Mouse (Mus musculus) MEL (cell line): ENCODE measurements around the gene Cipc. TPM values are rescaled to one million over a fixed set of nuclear protein-coding genes. Genes with fewer than 3 reads are reported as not detected.

Experiments
- DNase-seq: peaks from one replicate; pipeline ENCODE4 v3.0.0; 2011; ENCODE audit warnings: low read depth, low spot score
- H3K27ac ChIP-seq: 2 replicates; pipeline ENCODE4 v1.5.1; 2012; ENCODE audit warnings: low read depth, mild to moderate bottlenecking, control low read depth, low read length, moderate library complexity; ENCODE audit not compliant: control insufficient read depth
- H3K27me3 ChIP-seq, 2 experiments: fragments of 150-350 bp in 1 of 2; sonication (generic) in 1 of 2; 2 replicates each; pipeline ENCODE4 v1.6.1; 2012; ENCODE audit warnings: low read length in 2 of 2, mild to moderate bottlenecking in 2 of 2, improper control_type of control experiment in 1 of 2, moderate library complexity in 1 of 2; ENCODE audit not compliant: insufficient read depth in 2 of 2, control insufficient read depth in 1 of 2
- H3K36me3 ChIP-seq, 2 experiments: 2 replicates each; pipeline ENCODE4 v1.6.1; 2012 to 2014; ENCODE audit warnings: low read length in 2 of 2, improper control_type of control experiment in 1 of 2, inconsistent platforms in 1 of 2, mild to moderate bottlenecking in 1 of 2; ENCODE audit not compliant: insufficient read depth in 2 of 2, control insufficient read depth in 1 of 2
- H3K4me1 ChIP-seq, 2 experiments: fragments of 150-350 bp in 1 of 2; sonication (generic) in 1 of 2; 2 replicates each; pipeline ENCODE4 v1.6.1; 2012; ENCODE audit warnings: low read length in 2 of 2, improper control_type of control experiment in 1 of 2, mild to moderate bottlenecking in 1 of 2; ENCODE audit not compliant: insufficient read depth in 2 of 2, control insufficient read depth in 1 of 2
- H3K4me3 ChIP-seq, 2 experiments: fragments of 150-350 bp in 1 of 2; sonication (generic) in 1 of 2; 2 replicates each; pipeline ENCODE4 v1.5.1; 2012; ENCODE audit warnings: low read depth in 2 of 2, low read length in 2 of 2, mild to moderate bottlenecking in 2 of 2, moderate library complexity in 2 of 2, control low read depth in 1 of 2, improper control_type of control experiment in 1 of 2; ENCODE audit not compliant: control insufficient read depth in 1 of 2, insufficient read depth in 1 of 2
- H3K79me2 ChIP-seq: 2 replicates; pipeline ENCODE4 v1.6.1; 2012; ENCODE audit warnings: mild to moderate bottlenecking, low read length, moderate library complexity; ENCODE audit not compliant: control insufficient read depth, poor library complexity, insufficient read depth
- H3K9ac ChIP-seq: 2 replicates; pipeline ENCODE4 v1.6.1; 2012; ENCODE audit warnings: low read depth, mild to moderate bottlenecking, control low read depth, low read length, moderate library complexity; ENCODE audit not compliant: control insufficient read depth, poor library complexity, severe bottlenecking
- H3K9me3 ChIP-seq: fragments of 150-350 bp; sonication (generic); replicated peaks from 2 replicates; pipeline ENCODE4 v1.6.1; 2012; ENCODE audit warnings: mild to moderate bottlenecking, low read length, improper control_type of control experiment, moderate library complexity; ENCODE audit not compliant: insufficient read depth
- CTCF ChIP-seq, 3 experiments: IDR thresholded peaks in 2 of 3; conservative IDR thresholded peaks in 1 of 3; 2 replicates each; pipeline ENCODE4 v1.5.1; 2011 to 2012; ENCODE audit warnings: low read length in 3 of 3, low read depth in 2 of 3, mild to moderate bottlenecking in 2 of 3, improper control_type of control experiment in 1 of 3, inconsistent platforms in 1 of 3, mixed read lengths in 1 of 3, moderate library complexity in 1 of 3; ENCODE audit not compliant: control insufficient read depth in 1 of 3, insufficient read depth in 1 of 3, poor library complexity in 1 of 3, severe bottlenecking in 1 of 3
- E2F4 ChIP-seq: IDR thresholded peaks from 2 replicates; pipeline ENCODE4 v1.6.1; 2011; ENCODE audit warnings: low read depth, low read length, improper control_type of control experiment, borderline replicate concordance
- EP300 ChIP-seq, 2 experiments: IDR thresholded peaks; 2 replicates each; pipeline ENCODE4 v1.6.1; 2011; ENCODE audit warnings: improper control_type of control experiment in 2 of 2, low read length in 2 of 2, low read depth in 1 of 2, mild to moderate bottlenecking in 1 of 2
- ETS1 ChIP-seq: IDR thresholded peaks from 2 replicates; pipeline ENCODE4 v1.6.1; 2012; ENCODE audit warnings: low read depth, mild to moderate bottlenecking, inconsistent platforms, low read length, improper control_type of control experiment, moderate library complexity
- GATA1 ChIP-seq: IDR thresholded peaks from 2 replicates; pipeline ENCODE4 v1.6.1; 2011; ENCODE audit warnings: low read depth, low read length, improper control_type of control experiment
- JUND ChIP-seq: IDR thresholded peaks from 2 replicates; pipeline ENCODE4 v1.6.1; 2011; ENCODE audit warnings: low read depth, mild to moderate bottlenecking, improper control_type of control experiment, low read length
- KAT2A ChIP-seq: conservative IDR thresholded peaks from 2 replicates; pipeline ENCODE4 v1.6.1; 2012; ENCODE audit warnings: low read depth, low read length, improper control_type of control experiment, inconsistent platforms
- MYB ChIP-seq: IDR thresholded peaks from 2 replicates; pipeline ENCODE4 v1.6.1; 2011; ENCODE audit warnings: mild to moderate bottlenecking, low read depth, low read length, improper control_type of control experiment
- NRF1 ChIP-seq: IDR thresholded peaks from 2 replicates; pipeline ENCODE4 v1.6.1; 2014; ENCODE audit warnings: low read depth, mild to moderate bottlenecking, inconsistent platforms, low read length, improper control_type of control experiment, moderate library complexity; ENCODE audit not compliant: poor library complexity, insufficient read depth, severe bottlenecking
- POLR2A ChIP-seq, 2 experiments: IDR thresholded peaks; 2 replicates each; pipeline ENCODE4 v1.6.1; 2011 to 2012; ENCODE audit warnings: low read length in 2 of 2, mild to moderate bottlenecking in 2 of 2, control low read depth in 1 of 2, improper control_type of control experiment in 1 of 2, low read depth in 1 of 2, moderate library complexity in 1 of 2; ENCODE audit not compliant: control insufficient read depth in 1 of 2, insufficient read depth in 1 of 2, poor library complexity in 1 of 2
- POLR2AphosphoS2 ChIP-seq: IDR thresholded peaks from 2 replicates; pipeline ENCODE4 v1.6.1; 2011; ENCODE audit warnings: low read length, improper control_type of control experiment
- POLR2AphosphoS5 ChIP-seq: IDR thresholded peaks from 2 replicates; pipeline ENCODE4 v1.6.1; 2012; ENCODE audit warnings: low read depth, borderline replicate concordance, mild to moderate bottlenecking, inconsistent platforms, low read length, moderate library complexity, mixed read lengths
- RAD21 ChIP-seq: IDR thresholded peaks from 2 replicates; pipeline ENCODE4 v1.6.1; 2011; ENCODE audit warnings: mild to moderate bottlenecking, low read depth, low read length, improper control_type of control experiment
- RCOR1 ChIP-seq: IDR thresholded peaks from 2 replicates; pipeline ENCODE4 v1.6.1; 2012; ENCODE audit warnings: low read depth, mild to moderate bottlenecking, inconsistent platforms, low read length, improper control_type of control experiment
- SIN3A ChIP-seq: IDR thresholded peaks from 2 replicates; pipeline ENCODE4 v1.6.1; 2012; ENCODE audit warnings: low read length, improper control_type of control experiment, inconsistent platforms
- SMC3 ChIP-seq: IDR thresholded peaks from 2 replicates; pipeline ENCODE4 v1.6.1; 2011; ENCODE audit warnings: low read depth, low read length, improper control_type of control experiment
- TBP ChIP-seq: IDR thresholded peaks from 2 replicates; pipeline ENCODE4 v1.8.0; 2011; ENCODE audit warnings: low read depth, low read length, improper control_type of control experiment
- TCF12 ChIP-seq: IDR thresholded peaks from 2 replicates; pipeline ENCODE4 v1.6.1; 2014; ENCODE audit warnings: low read depth, mild to moderate bottlenecking, inconsistent platforms, low read length, improper control_type of control experiment, moderate library complexity
- USF1 ChIP-seq: IDR thresholded peaks from 2 replicates; pipeline ENCODE4 v1.6.1; 2014; ENCODE audit warnings: low read depth, mild to moderate bottlenecking, inconsistent platforms, low read length, improper control_type of control experiment, moderate library complexity
- ZC3H11A ChIP-seq: IDR thresholded peaks from 2 replicates; pipeline ENCODE4 v1.6.1; 2012; ENCODE audit warnings: low read depth, mild to moderate bottlenecking, inconsistent platforms, low read length, improper control_type of control experiment
- ZKSCAN1 ChIP-seq: IDR thresholded peaks from 2 replicates; pipeline ENCODE4 v1.6.1; 2012; ENCODE audit warnings: low read depth, mild to moderate bottlenecking, inconsistent platforms, low read length, improper control_type of control experiment, moderate library complexity
- ZMIZ1 ChIP-seq: IDR thresholded peaks from 2 replicates; pipeline ENCODE4 v1.6.1; 2012; ENCODE audit warnings: low read depth, mild to moderate bottlenecking, inconsistent platforms, low read length, improper control_type of control experiment, moderate library complexity
- polyA plus RNA-seq, 2 experiments: library from polyadenylated mRNA; stranded (reverse) in 1 of 2; unstranded in 1 of 2; fragments of >175 nt in 1 of 2; fragments of >200 nt in 1 of 2; gene quantifications; 2 replicates each; pipeline versions ENCODE4 v1.2.1 to v1.2.4; 2012; ENCODE audit warnings: low replicate concordance in 2 of 2, low read depth in 1 of 2; ENCODE audit not compliant: insufficient read length in 2 of 2, insufficient read depth in 1 of 2, missing spikeins in 1 of 2
- total RNA-seq: library from RNA; depleted of rRNA; stranded (reverse); fragments of 300-350 nt; gene quantifications from 2 replicates; pipeline ENCODE4 v1.2.3, GENCODE M21; 2012

The Cipc gene
- total and polyA plus RNA-seq, 3 experiments: 24.8 to 98.1 (median 27.5) TPM

GRCm38 (mm10) chr12:86945126-86945525 is 1.7 kb upstream of the Cipc start:
- H3K9ac ChIP-seq: no peak overlapping the region
- no peak overlapping the region for H3K27ac ChIP-seq
- peaks cover 0 to 20% of the 10 kb centered on the region in 2 experiments; a peak in 2 of 4 replicates for H3K36me3 ChIP-seq
- H3K9me3 ChIP-seq: no peaks in the 10 kb centered on the region
- H3K79me2 ChIP-seq: peaks cover 24% of the 10 kb centered on the region
- H3K4me3 ChIP-seq: peak overlapping the region in 1 of 2 experiments; percentile 30; a peak in 1 of 4 replicates
- H3K27me3 ChIP-seq: peaks cover 2 to 7% of the 10 kb centered on the region in 2 experiments; a peak in 3 of 4 replicates
- peak; percentile 70 for TF ChIP-seq ZC3H11A
- peak; percentile 65 for TF ChIP-seq RAD21
- TF ChIP-seq JUND: no peak
- TF ChIP-seq KAT2A: no peak
- TF ChIP-seq POLR2AphosphoS5: no peak
- no peak for TF ChIP-seq TCF12
- no peak for TF ChIP-seq E2F4
- no peak for TF ChIP-seq EP300 (IDR thresholded peaks at IDR 0.05; ENCODE audit: low read depth in 1 of 2, low read length in 2 of 2)
- TF ChIP-seq ZKSCAN1: no peak
- no peak for TF ChIP-seq ETS1
- TF ChIP-seq SMC3: peak; percentile 84
- TF ChIP-seq SIN3A: peak; percentile 64
- TF ChIP-seq CTCF (IDR thresholded peaks at IDR 0.05 in 2 of 3, conservative IDR thresholded peaks at IDR 0.05 in 1 of 3; ENCODE audit: control insufficient read depth in 1 of 3, insufficient read depth in 1 of 3, low read depth in 2 of 3, low read length in 3 of 3, poor library complexity in 1 of 3, severe bottlenecking in 1 of 3): peak; percentile 39 to 86 (median 60)
- TF ChIP-seq RCOR1: no peak
- peak; percentile 95 for TF ChIP-seq GATA1
- no peak for TF ChIP-seq POLR2AphosphoS2
- TF ChIP-seq NRF1: no peak
- no peak for TF ChIP-seq USF1
- TF ChIP-seq TBP: 0 out of 2 replicates have a peak, but pooled peaks have one; percentile 14
- H3K4me1 ChIP-seq: peaks cover 7 to 14% of the 10 kb centered on the region in 2 experiments
- peak; percentile 74 for DNase-seq

- Histone ChIP-seq H3K27me3 (peaks cover 0 to 2% of the 10 kb centered on the region in 2 experiments; a peak in 2 of 4 replicates), H3K27ac (peak overlapping the region; percentile 94)
- TF ChIP-seq NRF1: no peak
- peak; percentile 93 for TF ChIP-seq ZMIZ1
- TF ChIP-seq POLR2AphosphoS2: 0 out of 2 replicates have a peak, but pooled peaks have one; percentile 44
- no peak for TF ChIP-seq KAT2A
- TF ChIP-seq TBP: peak; percentile 91
- TF ChIP-seq ETS1: peak; percentile 7; the same call in 1 of the 2 replicates
- peak; percentile 19; the same call in 1 of the 2 replicates for TF ChIP-seq MYB
- no peak; a peak in 2 of 4 replicates for TF ChIP-seq POLR2A (IDR thresholded peaks at IDR 0.05; ENCODE audit: control insufficient read depth in 1 of 2, insufficient read depth in 1 of 2, low read depth in 1 of 2, low read length in 2 of 2, poor library complexity in 1 of 2)
- TF ChIP-seq, all 39 proteins: peak for 5
- Histone ChIP-seq H3K9me3 (no peaks in the 10 kb centered on the region), H3K79me2 (peaks cover 31% of the 10 kb centered on the region), H3K9ac (peak overlapping the region; percentile 85), H3K4me3 (peak overlapping the region; percentile 69 to 73), H3K36me3 (peaks cover 0 to 28% of the 10 kb centered on the region in 2 experiments; a peak in 3 of 4 replicates), H3K4me1 (peaks cover 13 to 20% of the 10 kb centered on the region in 2 experiments)
- peak; percentile 81 for DNase-seq
These were observed 502 bp upstream of the Cipc start for GRCm38 (mm10) chr12:86946301-86946781.
